Mouse (Mus musculus) embryonic facial prominence, embryonic 13.5 days (tissue): ENCODE data around the gene Acer3. TPM values are rescaled to one million over a fixed set of nuclear protein-coding genes. Genes with fewer than 3 reads are reported as not detected.

ENCODE experiments used
- ATAC-seq: fragments of 200-750 bp; cut with Nextera tagmentation; 2 replicates; pipeline ENCODE4 v1.8.0; 2017; ENCODE audit warnings: low read depth; ENCODE audit not compliant: insufficient number of reproducible peaks, insufficient read depth, low FRiP score, low TSS enrichment
- H3K27ac ChIP-seq: fragments of 300-500 bp; sonication (generic); 2 replicates; pipeline ENCODE4 v1.5.1; 2015; ENCODE audit warnings: moderate library complexity, mild to moderate bottlenecking, inconsistent platforms
- H3K27me3 ChIP-seq: fragments of 300-500 bp; sonication (generic); 2 replicates; pipeline ENCODE4 v1.6.1; 2015; ENCODE audit warnings: mild to moderate bottlenecking, inconsistent platforms
- H3K36me3 ChIP-seq: fragments of 300-500 bp; sonication (generic); 2 replicates; pipeline ENCODE4 v1.6.1; 2015; ENCODE audit warnings: mild to moderate bottlenecking, inconsistent platforms
- H3K4me1 ChIP-seq: fragments of 300-500 bp; sonication (generic); 2 replicates; pipeline ENCODE4 v1.6.1; 2015; ENCODE audit warnings: inconsistent platforms
- H3K4me2 ChIP-seq: fragments of 300-500 bp; sonication (generic); 2 replicates; pipeline ENCODE4 v1.6.1; 2015; ENCODE audit warnings: moderate library complexity, mild to moderate bottlenecking, inconsistent platforms
- H3K4me3 ChIP-seq: fragments of 300-500 bp; sonication (generic); 2 replicates; pipeline ENCODE4 v1.5.1; 2015; ENCODE audit warnings: mild to moderate bottlenecking, inconsistent platforms
- H3K9ac ChIP-seq: fragments of 300-500 bp; sonication (generic); 2 replicates; pipeline ENCODE4 v1.6.1; 2015; ENCODE audit warnings: mild to moderate bottlenecking, inconsistent platforms
- H3K9me3 ChIP-seq: fragments of 300-500 bp; sonication (generic); 2 replicates; pipeline ENCODE4 v1.6.1; 2016; ENCODE audit warnings: inconsistent platforms
- WGBS: fragments of 180-500 bp; shearing (Covaris S2); methylation state at CpG from one replicate; pipeline ENCODE4 v1.1.7; 2015; ENCODE audit warnings: mixed read lengths; 5-methylcytosine and 5-hydroxymethylcytosine counted together
- polyA plus RNA-seq: library from polyadenylated mRNA; unstranded; fragments of >200 nt; fragmentation: Nextera tagmentation; extraction: Ambion mirVana; gene quantifications from 2 replicates; pipeline ENCODE4 v1.2.1, GENCODE M21; 2015

Gene Acer3
- polyA plus RNA-seq, 1 experiment from 2014 or later: 31.8 TPM

DNA sequence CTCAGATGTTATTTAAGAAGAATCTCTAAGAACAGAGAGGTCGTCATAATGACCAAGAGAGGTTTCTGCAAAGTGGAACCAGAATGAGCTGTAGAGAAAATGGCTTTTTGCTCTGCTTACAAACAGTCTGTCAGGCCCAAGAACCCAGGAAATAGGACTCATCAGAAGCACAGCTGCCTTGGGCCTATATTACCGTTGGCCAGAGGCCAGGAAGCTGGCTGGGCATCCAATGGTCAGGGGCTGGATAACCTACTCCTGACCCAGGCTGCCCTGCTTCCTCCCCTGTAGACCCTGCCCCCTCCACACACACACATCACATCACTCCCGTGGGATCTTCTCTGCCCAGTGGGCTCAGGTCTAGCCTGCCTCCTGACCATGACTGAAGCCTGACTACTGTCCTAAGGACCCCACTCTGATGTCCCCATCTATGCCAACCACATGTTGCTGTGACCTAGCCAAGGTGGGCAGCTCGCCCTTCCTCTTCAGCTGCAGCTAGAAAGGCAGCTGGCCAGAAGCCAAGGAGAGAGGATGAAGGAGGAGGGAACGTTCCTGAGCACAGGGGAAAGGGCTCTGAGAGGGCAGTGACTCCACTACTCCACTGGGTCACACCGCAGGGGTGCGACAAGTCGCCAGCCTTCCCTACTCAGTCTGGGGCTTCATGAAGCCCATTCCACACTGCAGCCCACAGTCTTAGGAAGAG, 160.8 kb downstream of the Acer3 start:
- Histone ChIP-seq H3K4me3 (no peak overlapping the region), H3K9me3 (no peaks in the 10 kb centered on the region), H3K36me3 (no peaks in the 10 kb centered on the region), H3K4me1 (peaks cover 51% of the 10 kb centered on the region), H3K27ac (no peak overlapping the region), H3K9ac (no peak overlapping the region), H3K27me3 (no peaks in the 10 kb centered on the region), H3K4me2 (no peak overlapping the region)
- ATAC-seq: no peak
- WGBS: 40% methylated on average over 8 of the region's 8 CpGs

DNA sequence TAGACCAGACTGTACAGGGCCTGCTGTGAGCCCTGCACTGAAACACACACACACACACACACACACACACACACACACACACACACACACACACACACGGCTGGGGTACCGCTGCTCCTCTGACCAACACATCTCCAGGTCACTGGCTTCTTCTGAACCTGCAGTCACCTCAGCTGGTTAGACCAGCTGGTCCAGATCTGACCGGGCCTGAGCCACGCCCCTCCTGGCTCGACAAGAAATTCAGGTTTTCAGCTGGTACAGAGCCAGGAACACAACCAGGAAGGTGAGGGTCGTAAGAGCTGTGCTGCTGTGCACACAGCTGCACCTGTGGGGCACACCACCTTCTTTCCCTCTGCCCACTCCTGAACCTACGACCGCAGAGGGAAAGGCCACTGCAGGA, 162.5 kb downstream of the Acer3 start:
- Histone ChIP-seq H3K4me2 (no peak overlapping the region), H3K4me1 (peaks cover 38% of the 10 kb centered on the region), H3K9ac (no peak overlapping the region), H3K27me3 (no peaks in the 10 kb centered on the region), H3K9me3 (no peaks in the 10 kb centered on the region), H3K27ac (peak overlapping the region; percentile 33; the same call in 1 of the 2 replicates), H3K4me3 (no peak overlapping the region), H3K36me3 (no peaks in the 10 kb centered on the region)
- WGBS: 40% methylated on average over 8 of the region's 8 CpGs
- peak; percentile 35; the same call in 1 of the 2 replicates for ATAC-seq

DNA sequence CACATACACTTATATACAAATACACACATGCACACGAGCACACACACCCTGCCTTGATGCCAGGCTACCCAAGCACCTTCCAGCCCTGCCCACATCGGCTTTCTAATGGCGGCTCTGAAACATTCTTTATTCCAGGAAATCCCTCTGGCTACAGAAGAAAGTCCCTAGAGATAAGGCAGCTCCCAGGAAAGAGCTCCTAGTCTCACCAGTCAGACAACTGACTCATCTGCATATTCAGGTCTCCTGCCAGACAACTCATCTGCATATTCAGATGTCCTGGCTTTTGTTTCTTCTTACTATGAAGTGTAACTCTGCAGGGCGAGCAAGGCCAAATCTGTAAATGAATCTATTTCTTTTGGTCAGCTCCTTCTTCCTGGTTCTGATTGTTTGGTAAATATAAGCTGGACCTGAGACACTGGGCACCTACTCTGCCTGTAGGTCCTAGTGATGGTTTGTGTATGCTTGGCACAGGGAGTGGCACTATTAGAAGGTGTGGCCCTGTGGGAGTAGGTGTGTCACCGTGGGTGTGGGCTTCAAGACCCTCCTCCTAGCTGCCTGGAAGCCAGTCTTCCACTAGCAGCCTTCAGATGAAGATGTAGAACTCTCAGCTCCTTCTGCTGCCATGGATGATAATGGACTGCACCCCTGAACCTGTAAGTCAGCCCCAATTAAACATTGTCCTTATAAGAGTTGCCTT, 163.2 kb downstream of the Acer3 start:
- Histone ChIP-seq H3K4me2 (no peak overlapping the region), H3K4me1 (peaks cover 37% of the 10 kb centered on the region), H3K36me3 (no peaks in the 10 kb centered on the region)

More for the DNA sequence above, 163.2 kb downstream of the Acer3 start:
- H3K9me3 ChIP-seq: no peaks in the 10 kb centered on the region
- peak overlapping the region; percentile 33; the same call in 1 of the 2 replicates for H3K27ac ChIP-seq
- ATAC-seq: no peak
- 55% methylated on average over 5 of the region's 5 CpGs for WGBS
- no peaks in the 10 kb centered on the region for H3K27me3 ChIP-seq
- no peak overlapping the region for H3K9ac ChIP-seq
- no peak overlapping the region for H3K4me3 ChIP-seq

Other genes with a start within 250 kb of the Acer3 start
- 10.2 and 10.5 TPM in 2 replicates for gene Myo7a, start 201.7 kb downstream of the Acer3 start, polyA plus RNA-seq
- 1.0 and 1.3 TPM in 2 replicates for gene Omp, start 175.7 kb downstream of the Acer3 start, polyA plus RNA-seq
- gene Capn5, start 142.9 kb downstream of the Acer3 start, polyA plus RNA-seq: 5.8 and 6.0 TPM in 2 replicates
- gene B3gnt6, start 121.7 kb downstream of the Acer3 start, polyA plus RNA-seq: not detected in 2 replicates
- gene Tsku, start 40.1 kb upstream of the Acer3 start, polyA plus RNA-seq: 17.2 and 19.2 TPM in 2 replicates
- not detected in 2 replicates for gene Gucy2d, start 119.2 kb upstream of the Acer3 start, polyA plus RNA-seq
- gene Lrrc32, start 168.1 kb upstream of the Acer3 start, polyA plus RNA-seq: 3.9 and 4.0 TPM in 2 replicates